Mouse (Mus musculus) myocyte (in vitro differentiated cells): ENCODE results near the gene Med10.

ENCODE experiments used
- MYOG ChIP-seq, 3 experiments: IDR thresholded peaks; one replicate each; pipeline ENCODE4 v1.6.1; 2011; ENCODE audit warnings: control low read depth in 2 of 3, low read depth in 2 of 3, mild to moderate bottlenecking in 2 of 3; ENCODE audit not compliant: insufficient read length in 2 of 3, control insufficient read depth in 1 of 3, insufficient read depth in 1 of 3
- POLR2A ChIP-seq: IDR thresholded peaks from one replicate; pipeline ENCODE4 v1.6.1; 2011; ENCODE audit warnings: low read depth, mild to moderate bottlenecking, control low read depth, moderate library complexity; ENCODE audit not compliant: insufficient read length

DNA sequence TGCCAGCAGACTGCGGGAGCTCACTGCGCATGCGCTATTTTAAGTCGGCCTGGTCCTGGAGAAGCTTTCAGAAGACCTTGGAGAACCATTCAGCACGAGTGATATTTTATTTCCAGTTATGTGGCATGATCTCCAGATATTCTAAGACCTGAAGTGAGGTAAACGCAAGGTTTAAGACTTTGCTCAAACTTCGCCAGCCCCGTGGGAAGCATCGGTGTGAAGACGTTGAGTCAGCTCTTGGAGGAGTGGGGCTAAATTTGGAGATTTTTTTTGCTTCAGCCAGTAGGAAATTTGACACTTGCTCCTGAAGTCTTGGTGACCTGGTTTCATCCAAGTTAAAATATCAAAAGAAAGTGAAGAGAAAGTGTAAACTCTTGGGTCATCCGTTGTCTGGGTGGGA is 31.2 kb downstream of the Med10 start:
- no peak for TF ChIP-seq POLR2A
- TF ChIP-seq MYOG (IDR thresholded peaks at IDR 0.05; ENCODE audit: control insufficient read depth in 1 of 3, insufficient read depth in 1 of 3, insufficient read length in 2 of 3, low read depth in 2 of 3), result no peak
